Mouse (Mus musculus) monocyte, adult 2 months (primary cell): ENCODE results near the gene Nfib.

Experiments used
- DNase-seq, 2 experiments: peaks; one replicate each; pipeline ENCODE4 v3.0.0; 2022; ENCODE audit warnings: low spot score in 2 of 2, low read depth in 1 of 2

The Nfib gene

DNA sequence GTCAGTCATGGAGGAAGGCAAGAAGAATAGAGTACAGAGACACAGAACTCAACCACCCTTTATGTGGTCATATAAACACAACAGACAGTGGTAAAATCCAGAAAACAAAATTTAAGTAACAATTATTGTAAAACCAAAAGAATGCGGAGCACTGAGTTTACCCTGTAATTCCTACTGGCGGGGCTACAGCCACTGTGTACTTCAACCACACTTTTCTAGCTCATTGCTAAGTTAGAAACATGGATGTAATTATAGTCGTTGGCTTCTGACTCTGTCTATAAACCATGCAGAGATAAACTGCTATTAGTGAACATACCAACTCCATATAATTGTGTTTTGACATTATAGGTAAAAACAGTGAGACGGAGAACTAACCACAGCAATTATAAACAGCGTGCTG is 231.2 kb downstream of the Nfib start:
- no peak for DNase-seq

DNA sequence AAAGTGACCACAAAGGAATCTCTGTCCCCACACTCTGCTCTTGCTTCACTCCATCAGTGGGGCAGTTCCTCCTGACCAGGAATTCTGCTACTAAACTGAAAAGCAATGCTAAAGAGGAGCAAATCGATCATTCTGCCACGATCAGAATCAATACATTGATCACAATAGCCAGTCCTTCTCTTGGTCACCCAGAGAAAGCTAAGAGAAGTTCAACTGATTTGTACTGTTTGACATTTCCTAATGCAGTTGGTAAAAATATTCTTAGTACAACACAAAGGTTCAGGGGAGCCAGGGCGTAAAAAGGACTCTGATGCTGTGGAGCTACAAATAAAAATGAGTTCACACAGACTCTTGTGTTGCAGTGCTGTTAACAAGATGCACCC is 234.6 kb downstream of the Nfib start:
- no peak for DNase-seq

DNA sequence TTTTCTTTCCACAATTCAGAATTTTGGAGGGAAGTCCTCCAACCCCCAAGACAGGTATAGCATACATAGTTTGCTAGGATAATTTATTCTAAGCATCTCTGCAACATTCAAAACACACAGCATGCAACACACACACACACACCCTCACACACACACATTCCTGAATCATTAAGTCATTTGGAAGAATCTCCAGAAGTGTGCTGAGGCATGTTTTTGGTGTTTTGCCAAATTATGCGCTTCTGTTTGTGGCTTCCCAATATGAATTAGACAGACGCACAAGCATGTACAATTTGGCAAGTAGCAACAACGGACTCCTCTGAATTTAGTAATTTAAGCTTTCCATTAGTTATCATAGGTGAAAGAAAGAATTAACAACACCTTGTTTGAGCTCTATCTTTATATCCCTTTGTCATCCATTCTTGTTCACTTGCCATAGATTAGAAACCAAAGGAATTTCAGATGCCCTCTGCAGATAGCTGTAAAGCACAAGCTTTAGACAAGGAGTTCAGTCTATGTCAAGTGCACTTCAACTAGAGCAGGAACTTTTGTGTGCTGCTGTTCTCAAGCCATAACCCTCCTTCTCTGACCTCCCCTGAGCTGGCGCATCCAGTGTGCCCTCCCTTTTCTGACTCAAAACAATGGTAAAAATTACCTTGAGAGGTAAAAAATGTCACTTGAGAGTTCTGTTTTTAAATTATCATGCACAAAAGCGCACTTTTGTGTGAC is 235.2 kb downstream of the Nfib start:
- no peak for DNase-seq

DNA sequence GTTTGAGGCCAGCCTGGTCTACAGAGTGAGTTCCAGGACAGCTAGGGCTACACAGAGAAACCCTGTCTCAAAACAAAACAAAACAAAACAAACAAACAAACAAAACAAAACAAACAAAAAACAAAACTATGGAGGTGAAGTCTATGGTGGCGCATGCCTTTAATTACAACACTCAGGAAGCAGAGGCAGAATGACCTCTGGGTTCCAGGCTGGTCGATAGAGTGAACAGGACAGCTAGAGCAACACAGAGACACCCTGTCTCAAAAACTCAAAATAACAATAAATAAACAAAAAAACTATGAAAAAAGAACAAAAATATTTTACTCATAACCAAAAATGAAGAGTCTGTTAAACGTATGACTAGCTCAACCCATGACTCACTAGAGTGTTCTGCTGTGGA is 236.6 kb downstream of the Nfib start:
- no peak for DNase-seq

DNA sequence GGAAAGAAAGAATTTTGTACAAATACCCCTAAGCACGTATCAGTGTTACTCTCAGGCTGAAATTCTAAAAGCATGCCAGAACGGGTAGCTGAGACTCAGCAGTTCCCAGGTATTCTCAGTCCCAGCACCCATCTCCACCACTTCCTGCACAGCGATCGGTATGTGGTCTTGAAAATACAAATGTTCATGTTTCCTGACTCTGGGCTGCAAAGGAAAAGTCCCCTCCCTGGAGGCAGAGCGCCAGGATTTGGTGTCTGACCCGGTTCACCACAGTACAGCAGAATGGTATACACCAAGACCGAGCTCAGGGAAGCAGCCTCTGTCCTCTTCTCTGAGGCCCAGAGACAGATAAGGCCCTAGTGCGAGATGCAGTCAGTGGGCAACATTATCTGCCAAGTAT is 238.8 kb downstream of the Nfib start:
- DNase-seq: no peak

DNA sequence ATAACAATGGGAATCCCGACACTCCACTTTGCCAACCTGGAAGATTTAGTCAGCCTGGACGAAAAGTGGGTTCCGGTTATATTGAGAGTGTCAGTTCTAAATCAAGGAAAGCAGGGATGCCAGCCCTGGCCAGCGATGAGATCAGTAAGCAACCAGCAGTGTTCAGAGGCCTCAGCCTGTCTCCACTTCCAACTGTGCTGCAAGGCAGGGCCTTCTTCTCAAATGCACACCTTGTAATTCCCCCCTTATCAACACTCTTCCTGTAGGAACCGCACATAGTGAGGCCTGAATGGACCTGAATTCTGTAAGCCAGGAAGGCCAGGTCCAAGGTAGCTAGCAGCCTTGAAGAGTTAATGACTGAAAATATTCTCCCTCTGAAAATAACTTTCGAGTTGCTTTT is 239.4 kb downstream of the Nfib start:
- no peak for DNase-seq

DNA sequence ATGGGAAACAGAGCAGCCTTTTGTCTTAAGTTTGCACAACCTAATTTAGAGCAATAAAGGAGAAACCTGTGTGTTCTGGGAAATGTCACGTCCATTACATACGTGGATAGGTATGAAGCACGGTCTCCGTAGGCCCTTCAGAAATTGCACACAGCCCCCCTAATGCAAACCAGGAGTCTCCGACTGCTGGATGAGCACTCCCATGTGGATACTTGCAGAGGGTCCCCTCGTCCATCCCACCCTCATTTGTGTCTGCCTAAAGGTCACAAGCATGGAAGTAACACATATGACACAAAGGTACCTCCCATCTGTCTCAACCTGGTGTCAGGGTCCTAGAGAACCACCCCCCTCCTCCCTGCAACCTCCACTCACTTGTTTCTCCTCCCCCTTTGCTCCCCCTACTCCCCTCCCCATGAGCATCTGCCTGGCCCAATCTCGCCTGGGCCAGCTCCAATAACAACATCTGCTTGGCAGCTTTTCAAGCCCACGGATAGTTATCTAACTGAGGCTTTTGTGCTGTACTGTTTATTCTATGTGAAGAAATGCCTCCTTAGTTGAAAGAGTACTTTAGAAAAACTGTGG is 241.4 kb downstream of the Nfib start:
- DNase-seq: no peak

DNA sequence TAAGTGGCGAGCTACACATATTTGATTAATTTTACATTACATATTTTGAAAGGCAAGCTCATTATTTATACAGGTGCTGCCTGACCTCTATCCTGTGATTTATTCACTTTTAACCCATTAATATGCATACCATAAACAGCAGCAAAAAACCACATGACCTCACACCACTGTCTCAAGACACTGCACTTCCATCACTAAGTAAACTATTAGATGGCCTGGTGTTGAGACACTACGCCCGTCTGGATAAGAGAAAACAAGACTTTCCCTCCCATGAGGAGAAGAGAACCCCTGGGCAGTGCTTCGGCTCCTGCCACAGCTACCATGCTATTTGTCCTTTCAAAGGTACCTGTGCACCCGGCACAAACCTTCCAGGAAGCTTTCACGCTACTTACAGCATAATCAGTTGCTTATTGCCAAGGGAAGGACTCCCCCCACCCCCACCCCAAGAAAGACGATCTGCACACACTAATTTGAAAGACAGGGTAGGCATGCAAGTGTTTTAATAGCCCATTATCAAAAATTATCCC is 242.3 kb downstream of the Nfib start:
- DNase-seq: no peak

DNA sequence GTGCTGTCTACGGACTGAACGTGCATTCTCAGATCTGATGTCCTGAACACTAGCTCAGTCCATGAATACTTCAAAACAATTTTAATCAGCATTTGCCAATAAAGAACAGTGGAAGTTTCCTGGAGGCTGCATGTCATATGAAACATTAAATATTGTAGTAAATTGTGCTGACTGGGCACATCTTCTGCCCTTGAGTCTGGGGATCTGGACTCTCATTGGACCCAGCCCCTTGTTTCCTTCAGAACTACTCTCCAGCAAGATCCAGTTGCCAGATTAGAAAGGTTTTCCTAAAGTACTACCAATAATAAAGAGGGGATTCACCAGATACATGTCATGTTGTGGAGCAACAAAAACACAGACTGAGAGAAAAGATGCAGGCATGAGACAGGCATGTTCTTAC is 243.9 kb downstream of the Nfib start:
- DNase-seq: no peak

DNA sequence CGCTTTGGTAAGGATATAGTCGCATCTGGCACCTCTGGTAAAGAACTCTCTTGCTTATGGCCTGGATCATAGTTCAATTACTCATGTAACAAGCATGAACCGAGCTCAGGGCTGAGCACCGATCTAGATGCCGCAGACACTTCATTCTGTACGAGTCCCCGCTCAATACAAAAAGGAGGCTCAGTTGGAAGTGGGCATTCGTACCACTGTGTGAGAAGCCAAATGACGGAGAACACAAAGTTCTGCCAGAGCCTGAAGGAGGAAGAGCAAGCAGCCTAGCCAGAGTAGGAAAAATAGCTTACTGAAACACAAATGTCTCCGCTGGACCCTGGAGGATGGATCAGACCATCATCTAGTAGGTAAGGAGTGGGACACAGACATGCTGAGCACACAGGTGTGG is 246.7 kb downstream of the Nfib start:
- DNase-seq: no peak

DNA sequence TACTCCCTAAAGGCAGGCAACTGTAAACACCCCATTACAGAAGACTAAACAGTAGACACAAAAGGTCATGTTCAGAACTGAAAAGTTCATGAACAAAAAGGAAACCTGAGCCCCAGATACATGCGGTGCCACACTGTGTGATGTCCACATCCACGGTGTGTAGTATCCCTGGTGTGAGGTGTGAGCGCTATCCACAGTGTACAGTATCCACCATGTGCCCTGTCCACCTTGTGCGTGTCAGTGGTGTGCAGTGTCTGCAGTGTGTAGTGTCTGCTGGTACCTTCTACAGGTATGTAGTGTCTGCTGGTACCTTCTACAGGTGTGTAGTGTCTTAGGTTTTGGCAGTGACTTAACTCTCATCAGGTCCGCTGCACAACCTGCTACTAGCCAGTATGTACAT is 248.6 kb downstream of the Nfib start:
- DNase-seq: no peak

DNA sequence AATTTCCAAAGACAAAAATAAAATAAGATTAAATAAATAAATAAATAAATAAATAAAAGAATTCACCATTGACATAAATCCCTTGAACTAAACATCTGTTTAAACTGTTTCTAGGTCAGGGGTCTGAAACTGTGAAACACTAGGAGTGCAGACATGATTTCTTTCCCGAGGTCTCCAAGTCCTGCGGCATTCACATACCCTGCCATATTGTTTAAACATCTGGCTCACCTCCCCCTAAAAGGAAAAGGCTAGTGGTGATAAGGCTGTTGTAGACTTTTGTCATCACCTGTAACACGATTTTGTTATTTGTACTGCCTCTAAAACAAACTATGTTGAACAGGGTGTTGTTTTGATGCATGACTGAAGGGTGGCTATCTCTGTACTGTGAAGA is 249.2 kb downstream of the Nfib start:
- no peak for DNase-seq

DNA sequence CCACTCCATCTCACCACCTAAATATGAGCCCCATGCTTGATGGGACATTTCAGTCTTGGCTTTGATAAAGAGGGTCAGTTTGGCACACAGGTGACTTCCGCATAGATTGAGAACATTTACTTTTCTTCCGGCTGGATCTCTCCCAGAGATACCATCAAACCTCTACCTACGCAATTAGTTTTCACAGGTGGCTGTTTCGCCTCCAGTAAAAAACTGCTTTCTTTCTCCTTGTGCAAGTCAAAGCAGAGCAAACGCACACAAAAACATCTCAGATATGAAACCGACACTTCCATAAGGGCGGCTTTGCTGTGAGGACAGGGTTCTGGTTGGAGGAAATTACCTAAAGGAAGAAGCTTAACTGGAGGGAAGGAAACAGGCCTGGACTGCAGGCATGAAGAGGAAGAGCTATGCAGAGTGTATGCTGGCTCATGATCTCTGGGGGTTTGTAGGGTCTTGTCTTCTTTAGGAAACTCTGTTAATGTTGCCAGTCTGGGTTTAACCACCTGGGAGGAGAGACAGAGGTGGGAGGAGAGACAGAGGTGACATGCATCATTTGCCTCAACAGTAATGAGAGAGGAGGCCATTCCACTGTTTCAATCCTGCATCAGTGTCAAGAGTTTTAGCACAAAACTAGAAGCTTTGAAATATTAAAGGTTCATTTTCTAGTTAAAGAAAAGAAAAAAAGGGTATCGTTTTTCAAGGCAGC is 249.8 kb downstream of the Nfib start:
- no peak for DNase-seq

DNA sequence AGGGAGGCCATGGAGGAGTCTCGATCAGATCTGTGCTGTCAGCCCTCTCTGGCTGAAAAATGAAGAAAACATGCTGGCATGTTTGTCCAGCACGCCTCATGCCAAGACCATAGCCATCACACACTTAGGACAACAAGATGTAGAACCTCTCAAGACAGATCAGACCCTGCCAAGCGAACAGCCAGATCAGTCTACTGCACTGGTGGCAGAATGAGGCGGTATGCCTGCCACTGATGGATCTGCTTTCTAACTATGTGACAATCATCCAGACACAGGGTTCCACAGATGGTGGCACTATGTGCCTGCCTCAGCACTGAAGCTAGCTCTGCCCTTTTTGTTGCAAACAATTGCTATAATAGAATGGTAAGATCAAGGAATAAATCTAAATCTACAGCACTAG is 250.6 kb downstream of the Nfib start:
- DNase-seq: no peak

DNA sequence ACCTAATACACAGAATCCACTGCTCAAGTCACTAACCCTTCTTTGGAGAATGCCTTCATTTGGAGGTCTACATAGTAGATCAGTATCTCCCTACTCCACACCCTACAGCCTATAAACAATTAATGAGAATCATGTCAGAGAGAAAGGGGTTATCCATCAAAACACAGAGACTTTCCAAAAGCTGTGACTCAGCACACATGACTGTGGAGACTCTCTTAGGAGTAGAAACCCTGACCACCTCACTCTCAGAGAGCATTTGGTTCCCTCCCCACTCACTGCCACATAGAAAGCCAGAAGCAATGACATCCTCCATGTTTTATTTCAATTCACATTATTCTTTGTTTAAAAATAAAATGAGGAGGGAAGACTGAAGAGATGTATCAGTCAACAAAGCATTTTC is 252.2 kb downstream of the Nfib start:
- no peak for DNase-seq

DNA sequence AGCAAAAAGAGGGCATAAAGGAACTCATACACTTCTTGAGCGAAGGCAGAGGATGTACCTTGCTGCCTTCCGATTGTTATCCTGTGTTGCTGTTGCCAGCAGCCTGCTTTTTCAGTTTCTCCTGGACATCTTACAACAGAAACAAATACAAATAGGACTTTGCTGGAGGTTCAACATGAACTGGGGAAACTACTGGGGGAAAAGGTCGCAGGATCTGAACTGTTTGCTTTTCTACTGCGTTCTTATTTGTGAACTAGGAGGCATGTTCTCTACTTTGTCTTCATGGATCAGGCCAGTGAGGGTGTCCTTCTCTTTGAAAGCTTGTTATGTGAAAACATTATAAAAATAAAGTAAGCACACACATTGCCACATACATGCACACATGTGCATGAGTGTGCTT is 252.6 kb downstream of the Nfib start:
- DNase-seq: no peak

DNA sequence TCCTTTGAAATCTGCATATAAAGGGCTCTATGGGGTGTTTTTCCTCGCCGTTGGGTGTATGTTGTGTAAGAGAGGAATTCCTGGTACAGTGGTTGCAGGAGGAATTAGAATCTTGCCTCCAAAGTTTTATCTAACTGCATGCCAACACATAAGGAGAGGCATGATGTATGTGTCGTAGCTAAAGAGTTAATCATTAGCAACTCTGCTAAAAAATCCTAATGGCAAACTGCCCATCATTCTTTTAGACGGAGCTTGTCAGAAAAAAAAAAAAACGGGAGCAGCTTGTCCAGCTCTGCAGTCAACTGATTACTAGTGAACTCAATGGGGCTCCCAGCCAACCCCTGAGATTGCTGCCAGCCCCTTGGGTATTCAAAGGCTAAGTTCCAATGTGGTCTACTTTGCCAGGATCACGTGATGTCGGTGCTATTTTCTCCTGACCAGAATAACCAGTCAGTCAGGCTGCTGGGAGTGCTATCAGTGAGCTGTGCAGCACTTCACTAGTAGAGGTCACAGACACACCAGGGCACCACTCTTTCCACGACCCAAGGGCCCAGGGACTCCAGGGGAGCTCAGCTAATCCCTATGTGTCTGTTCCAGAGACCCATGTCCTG is 258.4 kb downstream of the Nfib start:
- DNase-seq: no peak

DNA sequence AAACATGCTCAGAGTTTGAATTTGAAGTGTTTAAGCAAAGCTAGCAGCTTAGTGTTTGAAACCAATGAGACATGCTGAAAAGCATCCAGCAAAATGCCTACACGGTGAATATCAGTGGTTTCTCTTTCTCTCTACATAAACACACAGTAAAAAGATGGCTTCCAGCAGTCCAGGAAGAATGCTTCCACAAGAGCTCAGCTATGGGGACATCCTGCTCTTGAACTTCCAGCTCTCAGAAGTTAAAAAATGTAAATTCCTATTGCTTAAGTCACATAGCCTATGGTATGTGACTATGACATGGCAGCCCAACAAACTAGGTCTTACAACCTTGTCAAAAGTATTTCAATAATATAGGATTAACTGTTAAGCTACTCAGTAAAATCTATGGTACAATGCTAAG is 261.5 kb downstream of the Nfib start:
- DNase-seq: no peak

DNA sequence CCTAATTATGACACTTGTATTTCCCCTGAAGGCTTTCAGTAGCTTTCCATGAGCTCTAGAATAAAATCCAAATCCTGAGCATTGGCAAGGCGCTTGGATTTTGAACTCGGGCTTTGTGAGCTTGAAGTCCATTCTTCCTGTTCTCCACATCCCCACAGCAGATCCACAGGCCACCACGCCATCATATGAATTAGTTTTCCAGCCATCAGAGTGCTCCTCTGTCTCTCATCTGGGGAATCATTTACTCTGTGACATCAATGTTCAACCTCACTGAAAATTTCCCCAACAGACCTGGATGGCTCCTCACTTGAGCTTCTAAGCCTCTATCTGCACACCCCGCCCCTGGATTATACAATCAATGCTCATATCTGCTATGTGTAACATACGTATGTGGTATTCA is 262.1 kb downstream of the Nfib start:
- no peak for DNase-seq

DNA sequence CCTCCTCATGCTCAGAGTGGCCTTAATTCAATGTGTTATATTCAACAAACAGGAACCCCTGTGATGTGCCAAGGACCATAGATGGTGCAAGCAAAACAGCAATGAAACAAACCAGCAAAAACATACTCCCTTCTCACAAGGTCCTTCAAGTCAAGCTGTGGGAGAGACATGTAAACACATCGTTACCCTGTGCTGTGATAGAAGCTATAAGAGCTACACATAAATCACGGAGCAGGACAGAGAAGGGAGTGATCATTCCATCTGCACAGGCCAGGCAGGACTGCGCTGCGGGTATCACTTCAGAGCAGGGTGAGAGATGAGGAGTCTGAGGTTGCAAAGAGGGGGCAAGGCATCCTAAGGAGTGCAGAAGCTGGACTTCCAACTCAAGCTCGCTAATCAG is 262.5 kb downstream of the Nfib start:
- no peak for DNase-seq

DNA sequence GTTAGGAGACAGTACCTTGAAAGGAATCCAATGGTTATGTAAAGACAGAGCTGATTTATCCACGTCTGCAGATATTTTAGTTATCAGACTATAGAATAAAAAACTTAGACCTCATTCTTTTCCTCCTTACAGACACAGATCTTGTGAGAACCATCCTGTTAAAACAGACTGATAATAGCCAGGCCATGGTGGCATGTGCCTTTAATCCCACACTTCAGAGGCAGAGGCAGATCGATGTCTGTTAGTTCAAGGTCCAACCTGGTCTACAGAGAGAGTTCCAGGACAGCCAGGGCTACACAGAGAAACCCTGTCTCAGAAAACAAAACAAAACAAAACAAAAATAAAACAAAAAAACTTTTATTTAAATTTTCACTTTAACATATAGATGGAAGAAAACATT is 264.9 kb downstream of the Nfib start:
- no peak for DNase-seq

DNA sequence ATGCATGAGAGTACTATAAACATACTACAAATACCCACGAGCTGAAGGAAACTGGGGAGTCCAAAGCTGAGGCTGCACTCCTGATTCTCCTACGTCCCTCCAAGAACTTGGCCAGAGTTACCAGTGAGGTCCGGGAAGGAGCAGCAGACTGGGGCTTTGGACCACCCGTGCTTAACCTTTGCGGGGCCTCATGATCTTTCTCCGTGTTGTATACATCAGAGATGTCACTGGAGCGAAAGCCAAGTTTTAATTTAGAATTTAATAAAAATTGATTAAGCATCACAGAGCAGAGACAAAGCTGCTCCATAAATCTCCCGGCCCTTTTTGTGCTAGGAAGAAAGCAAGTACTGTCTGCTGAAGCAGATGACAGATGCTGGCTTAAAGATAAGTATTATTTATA is 265.7 kb downstream of the Nfib start:
- DNase-seq: no peak
